Mouse (Mus musculus) megakaryocyte, embryonic 14.5 days (primary cell): Measurements from ENCODE around the gene Baz1a.

Experiments used
- FLI1 ChIP-seq: IDR thresholded peaks from 2 replicates; pipeline ENCODE4 v1.6.1; 2012; ENCODE audit warnings: low read length, inconsistent platforms, mixed read lengths
- GATA1 ChIP-seq: IDR thresholded peaks from 3 replicates; pipeline ENCODE4 v1.6.1; 2012; ENCODE audit warnings: mixed read lengths, low read length, inconsistent platforms, borderline replicate concordance

GRCm38 (mm10) chr12:55023284-55023683, 9.1 kb upstream of the Baz1a start:
- TF ChIP-seq GATA1 (no peak), FLI1 (no peak)
